Mouse (Mus musculus): Measurements from ENCODE around the gene Smim6. TPM values are rescaled to one million over a fixed set of nuclear protein-coding genes. Genes with fewer than 3 reads are reported as not detected.

Gene Smim6
- polyA plus RNA-seq, 2 experiments, result 1.8 to 2.0 TPM

DNA sequence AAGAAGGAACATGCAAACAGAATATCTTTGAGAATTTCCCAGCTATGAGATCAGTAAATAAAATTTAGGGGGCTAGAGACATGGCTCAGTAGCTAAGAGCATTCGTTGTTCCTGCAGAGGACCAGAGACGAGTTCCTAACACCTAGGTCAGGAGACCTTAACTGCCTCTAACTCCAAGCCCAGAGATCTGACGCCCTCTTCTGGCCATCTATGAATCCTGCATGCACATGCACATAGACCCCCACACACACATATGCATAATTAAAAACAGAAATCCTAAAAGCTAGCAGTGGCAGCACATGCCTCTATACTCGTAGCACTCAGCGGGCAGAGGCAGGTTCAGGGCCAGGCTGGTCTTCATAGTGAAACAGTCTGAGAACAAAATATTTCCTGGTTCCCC, 35.4 kb upstream of the Smim6 start:
- no peak for ATAC-seq (ENCODE audit: insufficient read depth)
- H3K4me2 ChIP-seq (ENCODE audit: low read depth), result no peak overlapping the region
- DNase-seq (ENCODE audit: low read depth in 3 of 3, low spot score in 3 of 3), result no peak

DNA sequence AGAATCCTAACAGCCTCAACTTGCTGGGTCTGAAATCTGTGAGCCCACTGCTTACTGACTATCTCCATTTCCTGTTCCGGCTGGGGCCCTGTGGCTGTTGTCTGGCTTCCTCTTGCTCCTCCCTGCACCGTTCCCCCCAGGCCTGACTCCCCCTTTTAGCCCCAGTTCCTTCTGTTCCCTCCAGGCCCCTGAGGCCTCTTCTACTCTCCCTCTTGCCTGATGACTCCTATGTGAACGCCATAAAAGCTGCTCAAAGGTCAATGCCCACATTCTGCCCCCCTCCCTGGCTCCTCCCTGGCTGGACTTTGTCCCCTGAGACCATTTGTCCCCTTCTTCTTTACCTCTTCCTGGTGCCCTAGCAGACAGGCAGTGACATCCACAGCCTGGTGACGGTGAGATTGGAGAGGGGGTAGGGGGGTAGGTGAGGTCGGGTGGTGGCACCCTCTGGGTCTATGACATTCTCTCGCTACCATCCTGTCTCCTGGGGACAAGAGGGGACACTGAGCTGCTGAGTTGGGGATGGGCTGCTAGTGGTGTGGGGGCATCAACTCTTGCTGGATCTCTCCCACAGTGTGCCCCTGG, 34.6 kb upstream of the Smim6 start:
- H3K4me2 ChIP-seq (ENCODE audit: low read depth), result no peak overlapping the region

More for the DNA sequence above, 35.4 kb upstream of the Smim6 start:
- H3K9ac ChIP-seq (replicated peaks), result no peak overlapping the region
- no peak overlapping the region for H3K4me3 ChIP-seq (ENCODE audit: insufficient read depth in 1 of 2, low read depth in 2 of 2, low read length in 2 of 2)
- WGBS (ENCODE audit: insufficient replicate concordance), result 61% methylated on average over 5 of the region's 5 CpGs
- H3K27ac ChIP-seq, result no peak overlapping the region
- no peaks in the 10 kb centered on the region for H3K36me3 ChIP-seq (replicated peaks; ENCODE audit: control insufficient read depth, insufficient read depth, low read depth)
- H3K9me3 ChIP-seq (ENCODE audit: control insufficient read depth, low read length), result no peaks in the 10 kb centered on the region
- H3K4me1 ChIP-seq (replicated peaks; ENCODE audit: control insufficient read depth in 2 of 2, insufficient read depth in 2 of 2, low read length in 1 of 2), result peaks cover 0 to 14% of the 10 kb centered on the region in 2 experiments; a peak in 2 of 4 replicates
- H3K27me3 ChIP-seq (ENCODE audit: control insufficient read depth, insufficient read depth, low read length), result no peaks in the 10 kb centered on the region
- TF ChIP-seq EP300 (IDR thresholded peaks at IDR 0.05; ENCODE audit: low read depth) (no peak), CTCF (IDR thresholded peaks at IDR 0.05; ENCODE audit: low read depth) (peak; percentile 44)

DNA sequence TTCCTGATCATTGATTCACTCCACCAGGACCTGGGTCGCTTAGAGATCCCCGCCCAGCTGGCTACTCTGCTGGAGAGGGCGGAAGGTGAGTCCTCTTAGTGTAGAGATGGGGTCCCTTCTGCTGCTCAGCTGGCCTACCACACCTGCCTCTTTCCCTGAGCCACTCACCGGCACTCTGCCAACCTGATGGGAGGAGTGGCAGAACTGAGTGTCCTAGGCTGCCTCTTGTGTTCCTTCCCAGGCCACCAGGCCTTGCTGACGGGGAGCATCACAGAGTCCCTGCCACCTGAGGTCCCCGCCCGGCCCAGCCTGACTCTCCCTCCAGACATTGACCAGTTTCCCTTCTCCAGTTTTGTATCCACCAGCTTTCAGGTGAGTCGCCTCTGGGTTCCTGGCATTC, 33.7 kb upstream of the Smim6 start:
- Histone ChIP-seq H3K4me1 (replicated peaks; ENCODE audit: control insufficient read depth in 2 of 2, insufficient read depth in 2 of 2, low read length in 1 of 2) (peaks cover 0 to 5% of the 10 kb centered on the region in 2 experiments; a peak in 2 of 4 replicates), H3K4me2 (ENCODE audit: low read depth) (no peak overlapping the region), H3K4me3 (ENCODE audit: insufficient read depth in 1 of 2, low read depth in 2 of 2, low read length in 2 of 2) (no peak overlapping the region), H3K36me3 (replicated peaks; ENCODE audit: control insufficient read depth, insufficient read depth, low read depth) (no peaks in the 10 kb centered on the region), H3K27me3 (ENCODE audit: control insufficient read depth, insufficient read depth, low read length) (no peaks in the 10 kb centered on the region), H3K9ac (replicated peaks) (no peak overlapping the region), H3K9me3 (ENCODE audit: control insufficient read depth, low read length) (no peaks in the 10 kb centered on the region), H3K27ac (no peak overlapping the region)
- TF ChIP-seq EP300 (IDR thresholded peaks at IDR 0.05; ENCODE audit: low read depth) (no peak), CTCF (IDR thresholded peaks at IDR 0.05; ENCODE audit: low read depth) (no peak)
- 67% methylated on average over 8 of the region's 8 CpGs for WGBS (ENCODE audit: insufficient replicate concordance)
- no peak for DNase-seq (ENCODE audit: low read depth in 3 of 3, low spot score in 3 of 3)
- no peak for ATAC-seq (ENCODE audit: insufficient read depth)

More for the DNA sequence above, 34.6 kb upstream of the Smim6 start:
- TF ChIP-seq EP300 (IDR thresholded peaks at IDR 0.05; ENCODE audit: low read depth), result no peak
- TF ChIP-seq CTCF (IDR thresholded peaks at IDR 0.05; ENCODE audit: low read depth), result no peak
- H3K9me3 ChIP-seq (ENCODE audit: control insufficient read depth, low read length), result no peaks in the 10 kb centered on the region
- H3K36me3 ChIP-seq (replicated peaks; ENCODE audit: control insufficient read depth, insufficient read depth, low read depth), result no peaks in the 10 kb centered on the region
- H3K27me3 ChIP-seq (ENCODE audit: control insufficient read depth, insufficient read depth, low read length), result no peaks in the 10 kb centered on the region
- H3K4me3 ChIP-seq (ENCODE audit: insufficient read depth in 1 of 2, low read depth in 2 of 2, low read length in 2 of 2), result no peak overlapping the region
- H3K9ac ChIP-seq (replicated peaks), result no peak overlapping the region
- WGBS (ENCODE audit: insufficient replicate concordance), result 32% methylated on average over 6 of the region's 6 CpGs
- H3K27ac ChIP-seq, result no peak overlapping the region
- peaks cover 0 to 9% of the 10 kb centered on the region in 2 experiments; a peak in 2 of 4 replicates for H3K4me1 ChIP-seq (replicated peaks; ENCODE audit: control insufficient read depth in 2 of 2, insufficient read depth in 2 of 2, low read length in 1 of 2)
- no peak for DNase-seq (ENCODE audit: low read depth in 3 of 3, low spot score in 3 of 3)
- ATAC-seq (ENCODE audit: insufficient read depth), result no peak

DNA sequence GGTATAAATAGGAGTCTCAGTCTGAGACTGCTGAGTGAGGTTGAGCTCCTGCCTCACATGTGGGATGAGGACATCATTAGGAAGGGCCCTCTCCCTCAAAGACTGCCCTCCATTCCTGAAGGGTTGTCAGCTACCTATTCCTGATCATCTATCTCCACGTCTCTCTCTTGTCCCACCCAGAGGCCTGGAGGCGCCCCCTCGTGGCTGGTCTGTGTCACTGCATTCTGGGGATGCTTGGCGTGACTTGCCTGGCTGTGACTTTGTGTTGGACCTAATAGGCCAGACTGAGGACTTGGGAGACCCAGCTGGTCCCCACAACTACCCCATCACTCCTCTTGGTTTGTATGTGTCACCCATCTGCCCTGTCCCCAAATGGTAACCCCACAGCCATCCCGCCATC, 30.8 kb upstream of the Smim6 start:
- 21% methylated on average over 5 of the region's 5 CpGs for whole genome bisulfite sequencing (ENCODE audit: insufficient replicate concordance)
- TF ChIP-seq EP300 (IDR thresholded peaks at IDR 0.05; ENCODE audit: low read depth) (no peak), CTCF (IDR thresholded peaks at IDR 0.05; ENCODE audit: low read depth) (peak; percentile 98)
- no peaks in the 10 kb centered on the region for H3K9me3 ChIP-seq (ENCODE audit: control insufficient read depth, low read length)
- H3K4me3 ChIP-seq (ENCODE audit: insufficient read depth in 1 of 2, low read depth in 2 of 2, low read length in 2 of 2), result no peak overlapping the region
- no peak overlapping the region for H3K4me2 ChIP-seq (ENCODE audit: low read depth)
- DNase-seq (ENCODE audit: low read depth in 3 of 3, low spot score in 3 of 3), result peak in 1 of 3 experiments; percentile 45
- H3K27ac ChIP-seq, result no peak overlapping the region
- no peaks in the 10 kb centered on the region for H3K36me3 ChIP-seq (replicated peaks; ENCODE audit: control insufficient read depth, insufficient read depth, low read depth)
- no peak overlapping the region for H3K9ac ChIP-seq (replicated peaks)
- H3K4me1 ChIP-seq (replicated peaks; ENCODE audit: control insufficient read depth in 2 of 2, insufficient read depth in 2 of 2, low read length in 1 of 2), result peaks cover 0 to 5% of the 10 kb centered on the region in 2 experiments; a peak in 2 of 4 replicates
- H3K27me3 ChIP-seq (ENCODE audit: control insufficient read depth, insufficient read depth, low read length), result no peaks in the 10 kb centered on the region
- no peak for ATAC-seq (ENCODE audit: insufficient read depth)

DNA sequence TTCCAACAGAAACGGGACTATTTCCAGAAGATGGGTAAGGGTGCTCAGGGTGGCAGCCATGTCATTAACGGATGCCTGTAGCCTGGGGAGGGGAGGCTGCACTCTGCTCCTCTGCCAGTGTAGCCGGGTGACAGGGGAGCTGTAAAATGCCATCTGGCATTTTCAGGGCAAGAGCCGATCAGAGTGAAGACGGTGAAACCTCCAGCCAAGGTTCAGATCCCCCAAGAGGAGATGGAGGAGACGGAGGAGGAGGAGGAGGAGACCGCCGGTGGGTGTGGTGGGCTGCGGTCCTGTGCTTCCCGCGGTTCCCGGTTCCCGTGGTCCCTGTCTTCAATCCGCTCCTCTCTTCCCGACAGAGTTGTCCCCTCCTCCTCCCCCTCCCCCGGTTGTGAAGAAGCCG, 28.6 kb upstream of the Smim6 start:
- Histone ChIP-seq H3K9ac (replicated peaks) (no peak overlapping the region), H3K4me3 (ENCODE audit: insufficient read depth in 1 of 2, low read depth in 2 of 2, low read length in 2 of 2) (no peak overlapping the region), H3K4me2 (ENCODE audit: low read depth) (no peak overlapping the region), H3K27me3 (ENCODE audit: control insufficient read depth, insufficient read depth, low read length) (no peaks in the 10 kb centered on the region), H3K4me1 (replicated peaks; ENCODE audit: control insufficient read depth in 2 of 2, insufficient read depth in 2 of 2, low read length in 1 of 2) (no peaks in the 10 kb centered on the region), H3K27ac (no peak overlapping the region), H3K9me3 (ENCODE audit: control insufficient read depth, low read length) (no peaks in the 10 kb centered on the region), H3K36me3 (replicated peaks; ENCODE audit: control insufficient read depth, insufficient read depth, low read depth) (no peaks in the 10 kb centered on the region)
- WGBS (ENCODE audit: insufficient replicate concordance), result 37% methylated on average over 17 of the region's 17 CpGs
- ATAC-seq (ENCODE audit: insufficient read depth) (no peak), DNase-seq (ENCODE audit: low read depth in 3 of 3, low spot score in 3 of 3) (no peak)
- TF ChIP-seq EP300 (IDR thresholded peaks at IDR 0.05; ENCODE audit: low read depth), result no peak
- TF ChIP-seq CTCF (IDR thresholded peaks at IDR 0.05; ENCODE audit: low read depth), result no peak
